Mouse (Mus musculus) liver, embryonic 16.5 days (tissue): Measurements from ENCODE around the gene Sertad1. TPM values are rescaled to one million over a fixed set of nuclear protein-coding genes. Genes with fewer than 3 reads are reported as not detected.

ENCODE experiments used
- ATAC-seq: fragments of 200-750 bp; cut with Nextera tagmentation; 2 replicates; pipeline ENCODE4 v1.8.0; 2017; ENCODE audit warnings: low read depth, mild to moderate bottlenecking, moderate number of reproducible peaks, moderate library complexity
- H3K27ac ChIP-seq: fragments of 300-500 bp; sonication (generic); 2 replicates; pipeline ENCODE4 v1.5.1; 2014; ENCODE audit warnings: mild to moderate bottlenecking, low read length
- H3K27me3 ChIP-seq: fragments of 300-500 bp; sonication (generic); 2 replicates; pipeline ENCODE4 v1.6.1; 2014; ENCODE audit warnings: low read depth, low read length, mixed read lengths; ENCODE audit not compliant: control insufficient read depth, insufficient read depth
- H3K36me3 ChIP-seq: fragments of 300-500 bp; sonication (generic); 2 replicates; pipeline ENCODE4 v1.6.1; 2014; ENCODE audit warnings: mild to moderate bottlenecking; ENCODE audit not compliant: control insufficient read depth, insufficient read depth
- H3K4me1 ChIP-seq: fragments of 300-500 bp; sonication (generic); 2 replicates; pipeline ENCODE4 v1.6.1; 2014; ENCODE audit warnings: low read depth, low read length, mixed read lengths; ENCODE audit not compliant: control insufficient read depth
- H3K4me2 ChIP-seq: fragments of 300-500 bp; sonication (generic); 2 replicates; pipeline ENCODE4 v1.6.1; 2014; ENCODE audit warnings: low read depth, low read length, mixed read lengths
- H3K4me3 ChIP-seq: fragments of 300-500 bp; sonication (generic); 2 replicates; pipeline ENCODE4 v1.5.1; 2014; ENCODE audit warnings: low read depth, mild to moderate bottlenecking, low read length
- H3K9ac ChIP-seq: fragments of 300-500 bp; sonication (generic); 2 replicates; pipeline ENCODE4 v1.6.1; 2014; ENCODE audit warnings: low read depth, low read length
- H3K9me3 ChIP-seq: fragments of 300-500 bp; sonication (generic); replicated peaks from 2 replicates; pipeline ENCODE4 v1.6.1; 2016; ENCODE audit warnings: low read length; ENCODE audit not compliant: control insufficient read depth
- WGBS: fragments of 180-500 bp; shearing (Covaris S2); extraction: QIAGEN DNeasy Blood & Tissue Kit; methylation state at CpG from one replicate; pipeline ENCODE4 v1.1.7; 2014; ENCODE audit not compliant: insufficient replicate concordance; 5-methylcytosine and 5-hydroxymethylcytosine counted together
- polyA plus RNA-seq: library from polyadenylated mRNA; unstranded; fragments of >200 nt; fragmentation: Nextera tagmentation; extraction: Ambion mirVana; gene quantifications from 2 replicates; pipeline ENCODE4 v1.2.1, GENCODE M21; 2015

The Sertad1 gene
- polyA plus RNA-seq, 1 experiment from 2014 or later: 31.6 TPM

DNA sequence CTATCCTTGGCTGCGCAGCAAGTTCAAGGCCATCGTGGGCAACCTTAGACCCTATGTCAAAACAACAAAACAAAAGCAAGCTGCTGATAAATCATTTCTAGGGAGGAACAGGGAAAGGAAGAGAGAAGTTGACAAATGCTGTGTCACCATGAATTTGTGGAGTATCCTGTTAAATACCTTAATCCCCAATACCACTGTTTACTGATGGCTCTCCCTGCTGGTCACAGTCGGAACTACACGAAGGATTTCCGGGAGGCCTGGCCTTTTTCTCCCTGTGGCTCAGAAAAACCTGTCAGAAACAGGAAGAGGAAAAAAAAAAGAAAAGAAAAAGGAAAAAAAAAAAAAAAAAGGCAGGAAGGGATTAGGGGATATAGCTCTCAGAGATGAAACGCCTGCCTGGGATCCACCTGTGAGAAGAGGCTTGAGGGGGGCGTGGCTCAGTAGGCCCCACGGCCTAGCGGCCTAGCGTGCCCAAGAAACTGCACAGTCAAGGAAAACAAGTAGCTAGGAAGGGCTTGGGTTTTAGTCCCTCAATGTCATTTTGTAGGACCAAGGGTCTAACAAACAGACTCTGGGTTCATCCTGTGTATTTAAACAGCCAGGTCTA lies 37.4 kb upstream of the Sertad1 start:
- peaks cover 23% of the 10 kb centered on the region for H3K36me3 ChIP-seq
- peak overlapping the region; percentile 88 for H3K9ac ChIP-seq
- H3K27ac ChIP-seq: peak overlapping the region; percentile 99
- H3K9me3 ChIP-seq: no peaks in the 10 kb centered on the region
- H3K4me3 ChIP-seq: peak overlapping the region; percentile 74
- H3K4me2 ChIP-seq: peak overlapping the region; percentile 87
- peaks cover 52% of the 10 kb centered on the region for H3K4me1 ChIP-seq
- ATAC-seq: 0 out of 2 replicates have a peak, but pooled peaks have one; percentile 8
- H3K27me3 ChIP-seq: peaks cover 30% of the 10 kb centered on the region
- WGBS: 25% methylated on average over 10 of the region's 10 CpGs

DNA sequence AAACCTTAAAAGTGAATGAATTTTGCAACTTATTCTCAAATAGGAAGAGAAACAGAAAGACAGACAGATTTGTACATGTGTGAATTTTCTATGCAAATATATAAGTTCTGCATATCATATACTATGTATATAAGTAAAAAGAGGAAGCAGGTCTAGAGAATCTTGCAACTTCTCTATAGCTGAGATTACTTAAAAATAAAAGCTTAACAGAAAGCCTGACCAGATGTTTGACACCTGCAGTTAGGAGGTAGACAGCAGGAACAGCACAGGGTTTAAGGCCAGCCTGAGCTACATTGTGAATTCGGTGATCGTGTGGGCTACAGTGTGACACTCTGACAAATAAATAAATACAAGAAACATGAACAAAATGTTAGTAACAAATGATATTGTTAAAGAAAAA lies 35.4 kb upstream of the Sertad1 start:
- Histone ChIP-seq H3K36me3 (peaks cover 32% of the 10 kb centered on the region), H3K9me3 (no peaks in the 10 kb centered on the region), H3K27ac (peak overlapping the region; percentile 86; the same call in 1 of the 2 replicates), H3K9ac (0 out of 2 replicates have a peak overlapping the region, but pooled peaks have one; percentile 16), H3K27me3 (peaks cover 10% of the 10 kb centered on the region), H3K4me1 (peaks cover 63% of the 10 kb centered on the region), H3K4me3 (peak overlapping the region; percentile 74), H3K4me2 (peak overlapping the region; percentile 87)
- no peak for ATAC-seq
- 77% methylated on average over 2 of the region's 2 CpGs for WGBS

DNA sequence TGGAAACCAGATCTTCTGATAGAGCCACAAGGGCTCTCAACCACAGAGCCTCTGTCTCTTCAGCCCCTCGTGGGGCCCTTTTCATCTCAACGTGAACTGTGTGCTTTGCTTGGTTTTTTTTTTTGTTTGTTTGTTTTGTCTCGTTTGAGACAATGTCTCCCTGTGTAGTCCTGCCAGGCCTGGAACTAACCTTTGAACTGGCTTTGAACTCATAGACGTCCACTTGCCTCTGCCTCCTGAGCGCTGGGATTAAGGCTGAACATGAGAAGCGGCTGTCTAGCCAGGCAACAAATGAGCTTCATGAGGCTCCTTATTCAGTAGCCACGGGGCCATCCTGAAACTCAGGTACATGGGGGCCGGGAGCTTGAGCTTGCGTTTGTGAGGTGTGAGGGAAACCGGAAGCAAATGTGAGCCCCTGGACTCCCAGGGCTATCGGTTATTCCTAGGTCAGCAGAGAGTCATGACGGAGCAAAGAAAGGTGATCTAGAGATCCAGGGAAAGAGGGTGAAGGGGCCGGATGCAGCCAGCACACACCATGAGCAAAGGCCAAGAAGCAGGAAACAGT lies 34.4 kb upstream of the Sertad1 start:
- Histone ChIP-seq H3K4me1 (peaks cover 59% of the 10 kb centered on the region), H3K9me3 (no peaks in the 10 kb centered on the region), H3K4me2 (peak overlapping the region; percentile 87), H3K4me3 (peak overlapping the region; percentile 45), H3K27ac (peak overlapping the region; percentile 86), H3K27me3 (peaks cover under 1% of the 10 kb centered on the region; the same call in 1 of the 2 replicates), H3K9ac (peak overlapping the region; percentile 47), H3K36me3 (peaks cover 39% of the 10 kb centered on the region)
- ATAC-seq: no peak
- 62% methylated on average over 13 of the region's 13 CpGs for WGBS

DNA sequence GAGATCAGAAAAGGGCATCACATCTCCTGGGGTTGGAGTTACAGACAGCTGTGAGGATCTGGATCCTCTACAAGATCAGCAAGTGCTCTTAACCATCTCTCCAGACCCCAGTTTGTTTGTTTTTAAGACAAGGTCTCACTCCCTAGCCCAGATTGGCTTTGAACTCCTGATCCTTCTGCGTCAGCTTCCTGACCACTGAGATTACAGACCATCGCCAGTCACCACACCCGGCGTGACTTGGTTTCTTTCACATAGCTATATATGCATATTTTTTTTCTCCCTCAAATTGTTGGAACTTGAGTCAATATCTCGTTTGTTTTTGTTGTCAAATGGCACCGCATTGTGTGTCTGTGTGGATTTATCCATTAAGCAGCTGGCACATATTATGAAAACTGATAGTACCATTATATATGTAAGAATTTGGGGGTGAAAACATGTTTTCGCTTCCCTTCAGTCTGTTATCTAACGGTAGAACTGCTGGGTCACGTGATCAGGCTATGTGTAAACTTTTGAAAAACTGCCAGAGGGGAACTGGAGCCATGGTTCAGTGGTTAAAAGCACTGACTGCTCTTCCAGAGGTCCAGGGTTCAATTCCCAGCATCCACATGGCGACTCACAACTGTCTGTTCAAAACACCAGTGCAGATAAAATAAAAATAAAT lies 32.1 kb upstream of the Sertad1 start:
- H3K9ac ChIP-seq: peak overlapping the region; percentile 48
- H3K4me3 ChIP-seq: peak overlapping the region; percentile 44
- 15% methylated on average over 10 of the region's 10 CpGs for WGBS
- peaks cover 56% of the 10 kb centered on the region for H3K36me3 ChIP-seq
- peaks cover 77% of the 10 kb centered on the region for H3K4me1 ChIP-seq
- H3K27me3 ChIP-seq: no peaks in the 10 kb centered on the region
- H3K27ac ChIP-seq: peak overlapping the region; percentile 86
- ATAC-seq: peak; percentile 70
- H3K9me3 ChIP-seq: no peaks in the 10 kb centered on the region
- peak overlapping the region; percentile 51 for H3K4me2 ChIP-seq

DNA sequence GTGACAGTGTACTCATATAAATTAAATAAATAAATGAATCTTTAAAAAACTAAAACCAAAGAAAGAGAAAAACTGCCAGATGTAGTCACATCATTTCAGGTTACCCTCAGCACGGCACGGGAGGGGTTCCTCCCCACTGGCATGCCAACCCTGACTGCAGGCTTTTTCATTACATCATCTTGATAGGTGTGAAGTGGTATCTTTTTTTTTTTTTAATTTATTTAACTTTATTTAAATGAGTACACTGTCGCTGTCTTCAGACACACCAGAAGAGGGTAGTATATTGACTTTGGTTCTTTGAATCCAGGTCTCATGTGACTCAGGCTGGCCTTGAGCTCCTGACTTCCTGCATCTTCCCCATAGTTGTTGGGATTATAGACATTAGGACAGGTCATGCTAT lies 31.4 kb upstream of the Sertad1 start:
- peak overlapping the region; percentile 86 for H3K27ac ChIP-seq
- H3K9me3 ChIP-seq: no peaks in the 10 kb centered on the region
- WGBS: 74% methylated on average over 3 of the region's 3 CpGs
- no peak overlapping the region; the same call in 1 of the 2 replicates for H3K4me3 ChIP-seq
- ATAC-seq: no peak
- H3K36me3 ChIP-seq: peaks cover 63% of the 10 kb centered on the region
- no peaks in the 10 kb centered on the region for H3K27me3 ChIP-seq
- H3K4me1 ChIP-seq: peaks cover 75% of the 10 kb centered on the region
- peak overlapping the region; percentile 51; the same call in 1 of the 2 replicates for H3K4me2 ChIP-seq
- peak overlapping the region; percentile 48 for H3K9ac ChIP-seq

DNA sequence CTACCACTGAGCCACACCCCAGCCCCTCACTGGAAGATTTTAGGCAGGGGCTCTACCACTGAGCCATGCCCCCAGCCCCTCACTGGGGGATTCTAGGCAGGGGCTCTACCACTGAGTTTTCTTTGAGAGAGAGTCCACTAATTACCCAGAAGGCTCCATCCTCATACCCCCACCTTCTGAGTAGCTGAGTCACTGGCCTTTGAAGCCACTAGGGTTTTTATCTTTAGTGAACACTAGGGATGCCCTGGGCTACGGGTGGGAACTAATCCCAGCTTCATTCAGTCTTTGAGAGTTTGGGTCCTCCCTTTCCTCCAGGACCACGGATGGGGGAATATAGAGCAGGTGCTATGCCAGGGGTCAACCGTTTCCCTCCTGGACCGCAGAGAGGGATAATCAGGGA lies 28.1 kb upstream of the Sertad1 start:
- Histone ChIP-seq H3K36me3 (peaks cover 75% of the 10 kb centered on the region), H3K4me1 (peaks cover 51% of the 10 kb centered on the region), H3K4me2 (no peak overlapping the region), H3K4me3 (no peak overlapping the region), H3K27me3 (no peaks in the 10 kb centered on the region), H3K27ac (peak overlapping the region; percentile 67), H3K9ac (no peak overlapping the region), H3K9me3 (no peaks in the 10 kb centered on the region)
- peak; percentile 58 for ATAC-seq
- WGBS: 59% methylated on average over 4 of the region's 4 CpGs

DNA sequence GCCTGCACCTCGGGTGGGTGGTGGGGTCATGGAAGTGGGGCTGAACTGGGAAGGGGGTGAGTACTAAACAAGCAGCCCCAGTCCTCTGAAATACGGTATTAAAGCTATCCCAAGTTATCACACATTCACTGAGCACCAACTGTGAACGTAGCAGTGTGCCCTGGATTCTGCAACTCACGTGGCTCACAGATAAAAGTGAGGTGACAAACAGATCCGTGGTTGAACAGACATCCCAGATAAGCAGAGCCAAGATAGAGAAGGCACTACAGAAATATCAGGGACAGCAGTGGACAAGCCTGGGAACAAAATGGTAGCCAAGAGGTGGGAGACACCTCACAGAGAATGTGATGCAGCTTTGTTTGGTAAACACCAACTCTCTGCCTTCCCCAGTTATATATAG lies 27.1 kb upstream of the Sertad1 start:
- H3K4me2 ChIP-seq: no peak overlapping the region
- H3K9me3 ChIP-seq: no peaks in the 10 kb centered on the region
- H3K36me3 ChIP-seq: peaks cover 80% of the 10 kb centered on the region
- H3K4me1 ChIP-seq: peaks cover 43% of the 10 kb centered on the region
- H3K9ac ChIP-seq: no peak overlapping the region
- H3K27ac ChIP-seq: peak overlapping the region; percentile 46
- no peaks in the 10 kb centered on the region for H3K27me3 ChIP-seq
- peak; percentile 25 for ATAC-seq
- H3K4me3 ChIP-seq: no peak overlapping the region
- 36% methylated on average over 5 of the region's 5 CpGs for WGBS

DNA sequence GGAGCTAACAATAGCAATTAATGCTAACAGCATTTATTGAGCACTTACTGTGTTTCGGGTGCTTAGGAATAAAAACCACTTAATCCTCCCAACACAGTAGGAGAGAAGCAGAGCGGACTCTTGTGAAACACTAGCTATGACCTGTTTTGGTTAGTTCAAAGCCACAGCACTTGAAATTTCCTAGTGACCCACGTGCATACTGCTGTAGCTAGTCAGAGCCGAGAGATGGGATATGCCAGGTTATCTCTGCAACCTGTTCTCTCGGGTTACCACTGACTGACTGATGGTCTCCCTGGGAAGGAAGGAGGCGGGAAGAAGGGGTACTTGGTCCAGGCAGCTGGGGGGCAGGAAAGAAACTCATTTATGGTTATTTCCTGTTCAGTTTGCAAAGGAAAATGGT lies 26.2 kb upstream of the Sertad1 start:
- no peak for ATAC-seq
- Histone ChIP-seq H3K9ac (no peak overlapping the region), H3K4me2 (no peak overlapping the region), H3K9me3 (no peaks in the 10 kb centered on the region), H3K4me3 (no peak overlapping the region), H3K36me3 (peaks cover 84% of the 10 kb centered on the region), H3K27me3 (no peaks in the 10 kb centered on the region), H3K4me1 (peaks cover 34% of the 10 kb centered on the region), H3K27ac (no peak overlapping the region; the same call in 1 of the 2 replicates)
- 56% methylated on average over 6 of the region's 6 CpGs for WGBS

DNA sequence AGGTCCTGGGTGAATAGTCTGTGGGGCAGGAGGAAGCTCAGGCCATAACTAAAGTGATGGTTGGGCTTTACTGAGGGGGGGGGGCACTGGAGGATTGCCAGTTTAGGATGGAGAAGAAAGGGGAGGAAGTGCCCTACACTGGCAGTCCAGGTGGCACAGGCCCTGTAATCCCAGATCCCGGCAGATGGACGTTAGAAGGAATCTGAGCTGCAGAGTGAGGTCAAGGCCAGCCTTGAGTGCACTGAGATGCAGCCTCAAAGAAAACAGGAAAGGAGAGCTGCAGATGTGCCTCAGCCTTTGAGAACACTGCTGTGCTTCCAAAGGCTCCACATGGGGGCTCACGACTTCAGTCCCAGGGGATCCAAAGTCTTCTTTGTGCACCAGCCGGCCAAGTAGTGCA lies 19.1 kb upstream of the Sertad1 start:
- ATAC-seq: no peak
- Histone ChIP-seq H3K9ac (no peak overlapping the region), H3K9me3 (no peaks in the 10 kb centered on the region), H3K27me3 (no peaks in the 10 kb centered on the region), H3K4me1 (peaks cover 2% of the 10 kb centered on the region; the same call in 1 of the 2 replicates), H3K36me3 (peaks cover 47% of the 10 kb centered on the region), H3K4me2 (no peak overlapping the region), H3K27ac (no peak overlapping the region), H3K4me3 (no peak overlapping the region)
- 63% methylated on average over 4 of the region's 4 CpGs for WGBS
